Mouse (Mus musculus) hindbrain, embryonic 13.5 days (tissue): ENCODE data around the gene Elmsan1. TPM values are rescaled to one million over a fixed set of nuclear protein-coding genes. Genes with fewer than 3 reads are reported as not detected.

Source experiments
- ATAC-seq: fragments of 200-750 bp; cut with Nextera tagmentation; 2 replicates; pipeline ENCODE4 v1.8.0; 2017; ENCODE audit warnings: moderate TSS enrichment; ENCODE audit not compliant: low FRiP score
- H3K27ac ChIP-seq: fragments of 300-500 bp; sonication (generic); 2 replicates; pipeline ENCODE4 v1.5.1; 2015; ENCODE audit warnings: inconsistent platforms, mild to moderate bottlenecking, moderate library complexity
- H3K27me3 ChIP-seq: fragments of 300-500 bp; sonication (generic); 2 replicates; pipeline ENCODE4 v1.6.1; 2015; ENCODE audit warnings: mild to moderate bottlenecking, inconsistent platforms
- H3K36me3 ChIP-seq: fragments of 300-500 bp; sonication (generic); 2 replicates; pipeline ENCODE4 v1.6.1; 2015; ENCODE audit warnings: mild to moderate bottlenecking, inconsistent platforms
- H3K4me1 ChIP-seq: fragments of 300-500 bp; sonication (generic); replicated peaks from 2 replicates; pipeline ENCODE4 v1.6.1; 2015; ENCODE audit warnings: inconsistent platforms
- H3K4me2 ChIP-seq: fragments of 300-500 bp; sonication (generic); 2 replicates; pipeline ENCODE4 v1.6.1; 2015; ENCODE audit warnings: inconsistent platforms, mild to moderate bottlenecking, moderate library complexity
- H3K4me3 ChIP-seq: fragments of 300-500 bp; sonication (generic); 2 replicates; pipeline ENCODE4 v1.5.1; 2015; ENCODE audit warnings: mild to moderate bottlenecking, inconsistent platforms
- H3K9ac ChIP-seq: fragments of 300-500 bp; sonication (generic); 2 replicates; pipeline ENCODE4 v1.6.1; 2015; ENCODE audit warnings: mild to moderate bottlenecking, inconsistent platforms
- H3K9me3 ChIP-seq: fragments of 300-500 bp; sonication (generic); 2 replicates; pipeline ENCODE4 v1.6.1; 2016; ENCODE audit warnings: inconsistent platforms
- WGBS: fragments of 180-500 bp; shearing (Covaris S2); methylation state at CpG from one replicate; pipeline ENCODE4 v1.1.7; 2015; 5-methylcytosine and 5-hydroxymethylcytosine counted together
- polyA plus RNA-seq: library from polyadenylated mRNA; unstranded; fragments of >200 nt; fragmentation: Nextera tagmentation; extraction: Ambion mirVana; gene quantifications from 2 replicates; pipeline ENCODE4 v1.2.1, GENCODE M21; 2015

Gene Elmsan1
- polyA plus RNA-seq, 1 experiment from 2014 or later, result 5.1 TPM

GRCm38 (mm10) chr12:84233488-84234100, 14.9 kb upstream of the Elmsan1 start:
- no peak for ATAC-seq
- H3K4me1 ChIP-seq, result no peaks in the 10 kb centered on the region
- 91% methylated on average over 8 of the region's 8 CpGs for whole genome bisulfite sequencing

GRCm38 (mm10) chr12:84226117-84226840, 7.6 kb upstream of the Elmsan1 start:
- H3K27ac ChIP-seq, result no peak overlapping the region
- H3K4me1 ChIP-seq, result peaks cover 17% of the 10 kb centered on the region
- H3K4me2 ChIP-seq, result no peak overlapping the region
- H3K9me3 ChIP-seq, result no peaks in the 10 kb centered on the region
- WGBS, result 82% methylated on average over 9 of the region's 9 CpGs
- no peak overlapping the region for H3K9ac ChIP-seq
- ATAC-seq, result no peak
- no peaks in the 10 kb centered on the region for H3K36me3 ChIP-seq
- no peaks in the 10 kb centered on the region for H3K27me3 ChIP-seq
- no peak overlapping the region for H3K4me3 ChIP-seq

More at GRCm38 (mm10) chr12:84233488-84234100, 14.9 kb upstream of the Elmsan1 start:
- no peaks in the 10 kb centered on the region for H3K27me3 ChIP-seq
- H3K4me3 ChIP-seq, result no peak overlapping the region
- H3K4me2 ChIP-seq, result no peak overlapping the region
- H3K36me3 ChIP-seq, result no peaks in the 10 kb centered on the region
- no peaks in the 10 kb centered on the region for H3K9me3 ChIP-seq
- no peak overlapping the region for H3K9ac ChIP-seq
- H3K27ac ChIP-seq, result no peak overlapping the region

- Histone ChIP-seq H3K4me2 (peak overlapping the region; percentile 53), H3K9me3 (no peaks in the 10 kb centered on the region), H3K36me3 (no peaks in the 10 kb centered on the region), H3K27ac (peak overlapping the region; percentile 70), H3K9ac (no peak overlapping the region), H3K4me3 (peak overlapping the region; percentile 33), H3K4me1 (peaks cover 52% of the 10 kb centered on the region), H3K27me3 (peaks cover 8% of the 10 kb centered on the region; the same call in 1 of the 2 replicates)
- WGBS, result under 1% methylated on average over 17 of the region's 17 CpGs
- peak; percentile 53; the same call in 1 of the 2 replicates for ATAC-seq
Measured at GRCm38 (mm10) chr12:84222405-84222961, 3.8 kb upstream of the Elmsan1 start.

- Histone ChIP-seq H3K36me3 (no peaks in the 10 kb centered on the region), H3K4me2 (no peak overlapping the region), H3K9me3 (no peaks in the 10 kb centered on the region), H3K4me1 (peaks cover 59% of the 10 kb centered on the region), H3K9ac (no peak overlapping the region), H3K27ac (peak overlapping the region; percentile 8; the same call in 1 of the 2 replicates), H3K27me3 (peaks cover 11% of the 10 kb centered on the region; the same call in 1 of the 2 replicates), H3K4me3 (no peak overlapping the region)
- no peak for ATAC-seq
- 74% methylated on average over 14 of the region's 14 CpGs for WGBS
Measured at GRCm38 (mm10) chr12:84220951-84221891, 2.5 kb upstream of the Elmsan1 start.

GRCm38 (mm10) chr12:84220515-84220914, 1.8 kb upstream of the Elmsan1 start:
- WGBS, result 62% methylated on average over 4 of the region's 4 CpGs
- 0 out of 2 replicates have a peak, but pooled peaks have one; percentile 46 for ATAC-seq
- H3K9me3 ChIP-seq, result no peaks in the 10 kb centered on the region

GRCm38 (mm10) chr12:84219121-84219561, 460 bp upstream of the Elmsan1 start:
- H3K9ac ChIP-seq, result peak overlapping the region; percentile 84
- H3K27me3 ChIP-seq, result peaks cover 11% of the 10 kb centered on the region; the same call in 1 of the 2 replicates
- no peaks in the 10 kb centered on the region for H3K36me3 ChIP-seq
- peak overlapping the region; percentile 71 for H3K4me3 ChIP-seq
- H3K9me3 ChIP-seq, result no peaks in the 10 kb centered on the region
- 5% methylated on average over 14 of the region's 14 CpGs for WGBS
- H3K27ac ChIP-seq, result peak overlapping the region; percentile 85
- no peak for ATAC-seq
- H3K4me2 ChIP-seq, result peak overlapping the region; percentile 97
- H3K4me1 ChIP-seq, result peaks cover 71% of the 10 kb centered on the region

More at GRCm38 (mm10) chr12:84220515-84220914, 1.8 kb upstream of the Elmsan1 start:
- Histone ChIP-seq H3K36me3 (no peaks in the 10 kb centered on the region), H3K27ac (0 out of 2 replicates have a peak overlapping the region, but pooled peaks have one; percentile 8), H3K4me3 (no peak overlapping the region), H3K4me2 (no peak overlapping the region), H3K27me3 (peaks cover 11% of the 10 kb centered on the region; the same call in 1 of the 2 replicates), H3K9ac (no peak overlapping the region), H3K4me1 (peaks cover 61% of the 10 kb centered on the region)

- 1% methylated on average over 21 of the region's 21 CpGs for WGBS
- no peaks in the 10 kb centered on the region for H3K9me3 ChIP-seq
- H3K4me3 ChIP-seq, result peak overlapping the region; percentile 71
- peak; percentile 40; the same call in 1 of the 2 replicates for ATAC-seq
- no peaks in the 10 kb centered on the region for H3K36me3 ChIP-seq
- H3K4me1 ChIP-seq, result peaks cover 67% of the 10 kb centered on the region
- H3K27me3 ChIP-seq, result peaks cover 11% of the 10 kb centered on the region; the same call in 1 of the 2 replicates
- peak overlapping the region; percentile 85 for H3K27ac ChIP-seq
- H3K4me2 ChIP-seq, result peak overlapping the region; percentile 97
- H3K9ac ChIP-seq, result peak overlapping the region; percentile 84
Measured at GRCm38 (mm10) chr12:84217508-84218131, 1.1 kb downstream of the Elmsan1 start.

- no peak overlapping the region for H3K9ac ChIP-seq
- peaks cover 68% of the 10 kb centered on the region for H3K4me1 ChIP-seq
- peaks cover 11% of the 10 kb centered on the region; the same call in 1 of the 2 replicates for H3K27me3 ChIP-seq
- 36% methylated on average over 4 of the region's 4 CpGs for WGBS
- peak overlapping the region; percentile 97 for H3K4me2 ChIP-seq
- H3K36me3 ChIP-seq, result no peaks in the 10 kb centered on the region
- no peak for ATAC-seq
- peak overlapping the region; percentile 85 for H3K27ac ChIP-seq
- H3K4me3 ChIP-seq, result peak overlapping the region; percentile 71; the same call in 1 of the 2 replicates
- H3K9me3 ChIP-seq, result no peaks in the 10 kb centered on the region
Measured at GRCm38 (mm10) chr12:84217111-84217507, 1.6 kb downstream of the Elmsan1 start.

- 61% methylated on average over 11 of the region's 11 CpGs for WGBS
- H3K4me1 ChIP-seq, result peaks cover 68% of the 10 kb centered on the region
Measured at GRCm38 (mm10) chr12:84215758-84216440, 2.8 kb downstream of the Elmsan1 start.

GRCm38 (mm10) chr12:84214495-84215175, 4.0 kb downstream of the Elmsan1 start:
- no peaks in the 10 kb centered on the region for H3K9me3 ChIP-seq
- H3K9ac ChIP-seq, result no peak overlapping the region
- no peak overlapping the region for H3K4me2 ChIP-seq
- H3K4me1 ChIP-seq, result peaks cover 64% of the 10 kb centered on the region
- H3K27ac ChIP-seq, result peak overlapping the region; percentile 24; the same call in 1 of the 2 replicates
- peaks cover 11% of the 10 kb centered on the region; the same call in 1 of the 2 replicates for H3K27me3 ChIP-seq
- H3K36me3 ChIP-seq, result no peaks in the 10 kb centered on the region
- no peak overlapping the region for H3K4me3 ChIP-seq
- ATAC-seq, result no peak
- 61% methylated on average over 14 of the region's 14 CpGs for WGBS

More at GRCm38 (mm10) chr12:84215758-84216440, 2.8 kb downstream of the Elmsan1 start:
- H3K4me3 ChIP-seq, result no peak overlapping the region
- no peak for ATAC-seq
- H3K9me3 ChIP-seq, result no peaks in the 10 kb centered on the region
- H3K36me3 ChIP-seq, result no peaks in the 10 kb centered on the region
- H3K4me2 ChIP-seq, result no peak overlapping the region
- H3K9ac ChIP-seq, result no peak overlapping the region
- H3K27me3 ChIP-seq, result peaks cover 11% of the 10 kb centered on the region; the same call in 1 of the 2 replicates
- H3K27ac ChIP-seq, result no peak overlapping the region
